Comparison of ENCODE assay signal across 8 mouse cellular contexts in the genomic region with DNA sequence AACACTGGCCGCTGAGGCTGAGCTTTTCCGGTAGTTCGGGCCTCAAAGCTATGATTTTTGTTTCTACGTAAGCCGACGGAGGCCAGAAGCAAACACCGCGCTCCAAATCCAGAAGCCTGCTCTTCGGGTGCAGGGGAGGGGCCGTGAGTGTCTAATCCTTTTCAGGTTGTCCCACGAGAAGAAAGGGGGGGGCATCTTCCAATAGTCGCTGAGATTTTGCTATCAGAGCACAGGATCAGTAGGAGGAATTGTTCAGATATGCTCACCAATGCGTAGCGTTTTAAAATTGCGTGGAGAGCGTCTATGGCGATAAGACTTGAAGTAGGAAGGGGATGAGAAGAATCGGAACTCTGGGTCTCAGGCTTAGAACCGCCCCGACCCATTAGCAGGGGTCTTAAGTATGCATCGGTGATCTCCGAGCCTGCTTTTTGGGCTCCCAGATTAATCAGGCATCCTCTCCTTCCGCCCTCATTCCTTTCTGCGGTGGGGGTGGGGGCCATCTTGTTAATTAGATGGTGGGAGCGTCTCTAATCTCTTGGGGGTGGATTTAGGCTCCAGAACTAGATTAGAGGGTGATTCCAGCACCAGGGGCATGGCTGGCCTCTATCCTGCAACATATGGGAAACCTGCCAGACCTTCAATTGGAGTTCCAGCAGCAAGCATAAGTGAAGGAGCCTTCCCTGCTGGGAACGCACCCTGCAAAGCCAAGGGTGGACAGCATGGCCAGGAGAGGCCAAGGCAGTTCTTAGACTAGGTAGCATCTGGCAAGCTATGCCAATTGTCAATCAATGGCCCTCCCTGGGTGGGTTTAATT. TPM values are rescaled to one million over a fixed set of nuclear protein-coding genes. Genes with fewer than 3 reads are reported as not detected.
DNase-seq lines count a peak whose midpoint lies in the region; ATAC-seq lines count a peak whose summit lies in the region.

No protein-coding gene starts in this region.

- no peak for DNase-seq in heart, embryonic 10.5 days (ENCODE audit: low spot score)
- no peak for DNase-seq in heart, postnatal 25 days (ENCODE audit: low spot score)
- peak; percentile 11 for DNase-seq in right cerebral cortex, postnatal 4 days
- DNase-seq in right cerebral cortex, adult 2 months (ENCODE audit: low spot score in 2 of 2) = no peak
- DNase-seq in adipocyte (ENCODE audit: low spot score) = no peak

- H3K27me3 ChIP-seq in heart, embryonic 10.5 days (ENCODE audit: insufficient read depth, poor library complexity, severe bottlenecking) = peaks cover 16% of the 10 kb centered on the region; the same call in 1 of the 2 replicates
- H3K27me3 ChIP-seq in forebrain, embryonic 15.5 days = no peaks in the 10 kb centered on the region
- H3K27me3 ChIP-seq in limb, embryonic 13.5 days = peaks cover 12% of the 10 kb centered on the region
- no peaks in the 10 kb centered on the region for H3K27me3 ChIP-seq in stomach, embryonic 14.5 days (ENCODE audit: control insufficient read depth, insufficient read depth, low read length)

- peaks cover 16% of the 10 kb centered on the region for H3K4me1 ChIP-seq in heart, embryonic 10.5 days
- H3K4me1 ChIP-seq in forebrain, embryonic 15.5 days = peaks cover 14% of the 10 kb centered on the region
- peaks cover 10% of the 10 kb centered on the region for H3K4me1 ChIP-seq in limb, embryonic 13.5 days
- no peaks in the 10 kb centered on the region for H3K4me1 ChIP-seq in stomach, embryonic 14.5 days (ENCODE audit: control insufficient read depth, insufficient read depth, low read length)

- H3K4me2 ChIP-seq in forebrain, embryonic 15.5 days (replicated peaks) = peak overlapping the region; percentile 49
- H3K4me2 ChIP-seq in limb, embryonic 13.5 days (replicated peaks) = peak overlapping the region; percentile 61
- H3K4me2 ChIP-seq in stomach, embryonic 14.5 days (replicated peaks; ENCODE audit: low read depth, low read length) = peak overlapping the region; percentile 37

- no peaks in the 10 kb centered on the region for H3K36me3 ChIP-seq in heart, embryonic 10.5 days
- H3K36me3 ChIP-seq in forebrain, embryonic 15.5 days = no peaks in the 10 kb centered on the region
- no peaks in the 10 kb centered on the region for H3K36me3 ChIP-seq in limb, embryonic 13.5 days
- H3K36me3 ChIP-seq in stomach, embryonic 14.5 days (ENCODE audit: control insufficient read depth, insufficient read depth, low read length) = no peaks in the 10 kb centered on the region

- peak overlapping the region; percentile 58 for H3K4me3 ChIP-seq in heart, embryonic 10.5 days
- H3K4me3 ChIP-seq in forebrain, embryonic 15.5 days = peak overlapping the region; percentile 30
- peak overlapping the region; percentile 36 for H3K4me3 ChIP-seq in limb, embryonic 13.5 days
- peak overlapping the region; percentile 20 for H3K4me3 ChIP-seq in stomach, embryonic 14.5 days (ENCODE audit: low read depth, low read length)

- intact Hi-C loops in heart, postnatal 25 days (cut with DNase I) = no loop called here

- 0 out of 2 replicates have a peak overlapping the region, but pooled peaks have one; percentile 16 for H3K27ac ChIP-seq in heart, embryonic 10.5 days
- H3K27ac ChIP-seq in forebrain, embryonic 15.5 days (replicated peaks) = no peak overlapping the region
- no peak overlapping the region for H3K27ac ChIP-seq in limb, embryonic 13.5 days
- H3K27ac ChIP-seq in stomach, embryonic 14.5 days (ENCODE audit: low read length) = no peak overlapping the region

- 3% methylated on average over 26 of the region's 26 CpGs for WGBS in heart, embryonic 10.5 days
- WGBS in forebrain, embryonic 15.5 days = 4% methylated on average over 26 of the region's 26 CpGs
- WGBS in limb, embryonic 13.5 days = 6% methylated on average over 26 of the region's 26 CpGs
- WGBS in stomach, embryonic 14.5 days = 7% methylated on average over 26 of the region's 26 CpGs

- ATAC-seq in forebrain, embryonic 15.5 days (replicated peaks) = 0 out of 2 replicates have a peak, but pooled peaks have one; percentile 19
- ATAC-seq in limb, embryonic 13.5 days (ENCODE audit: low FRiP score, low read depth) = no peak
- no peak for ATAC-seq in stomach, embryonic 14.5 days (ENCODE audit: insufficient number of reproducible peaks, insufficient read depth, low FRiP score, low read depth)

- peak overlapping the region; percentile 37 for H3K9ac ChIP-seq in forebrain, embryonic 15.5 days (replicated peaks)
- H3K9ac ChIP-seq in limb, embryonic 13.5 days = 0 out of 2 replicates have a peak overlapping the region, but pooled peaks have one; percentile 48
- H3K9ac ChIP-seq in stomach, embryonic 14.5 days (replicated peaks; ENCODE audit: low read depth, low read length) = no peak overlapping the region

- H3K9me3 ChIP-seq in heart, embryonic 10.5 days = no peaks in the 10 kb centered on the region
- no peaks in the 10 kb centered on the region for H3K9me3 ChIP-seq in forebrain, embryonic 15.5 days
- no peaks in the 10 kb centered on the region for H3K9me3 ChIP-seq in limb, embryonic 13.5 days
- H3K9me3 ChIP-seq in stomach, embryonic 14.5 days (ENCODE audit: control insufficient read depth, low read depth, low read length) = no peaks in the 10 kb centered on the region

RNA-seq across cellular contexts. Expression of gene Atoh7, which starts 9.5 kb away (rescaled TPM):
- polyA plus RNA-seq in heart, embryonic 10.5 days (2016; fragmentation: Nextera tagmentation; extraction: Ambion mirVana) = not detected in 2 replicates
- total RNA-seq in heart, postnatal 25 days (2021) = not detected
- 0.51 and 0.81 TPM in 2 replicates for polyA plus RNA-seq in forebrain, embryonic 15.5 days (2015; fragmentation: Nextera tagmentation; extraction: Ambion mirVana)
- polyA plus RNA-seq in limb, embryonic 13.5 days (2015; fragmentation: Nextera tagmentation; extraction: Ambion mirVana) = 0.09 and 0.18 TPM in 2 replicates
- not detected in 2 replicates for polyA plus RNA-seq in stomach, embryonic 14.5 days (2014; fragmentation: Nextera tagmentation; extraction: Ambion mirVana)

RNA-seq across cellular contexts. Expression of gene Pbld1, which starts 30.0 kb away (rescaled TPM):
- 0.42 and 1.7 TPM in 2 replicates for polyA plus RNA-seq in heart, embryonic 10.5 days (2016; fragmentation: Nextera tagmentation; extraction: Ambion mirVana)
- 1 to 10 TPM; 1.1 to 1.4 TPM for total RNA-seq in heart, postnatal 25 days (2021)
- polyA plus RNA-seq in forebrain, embryonic 15.5 days (2015; fragmentation: Nextera tagmentation; extraction: Ambion mirVana) = 0.87 and 1.6 TPM in 2 replicates
- 1.2 and 1.3 TPM in 2 replicates for polyA plus RNA-seq in limb, embryonic 13.5 days (2015; fragmentation: Nextera tagmentation; extraction: Ambion mirVana)
- 1.2 and 1.5 TPM in 2 replicates for polyA plus RNA-seq in stomach, embryonic 14.5 days (2014; fragmentation: Nextera tagmentation; extraction: Ambion mirVana)
